Mouse (Mus musculus): ENCODE measurements around the gene Ndel1.
A peak's percentile ranks its signal among the peaks of the same experiment; 100 is the strongest.

Gene Ndel1

DNA sequence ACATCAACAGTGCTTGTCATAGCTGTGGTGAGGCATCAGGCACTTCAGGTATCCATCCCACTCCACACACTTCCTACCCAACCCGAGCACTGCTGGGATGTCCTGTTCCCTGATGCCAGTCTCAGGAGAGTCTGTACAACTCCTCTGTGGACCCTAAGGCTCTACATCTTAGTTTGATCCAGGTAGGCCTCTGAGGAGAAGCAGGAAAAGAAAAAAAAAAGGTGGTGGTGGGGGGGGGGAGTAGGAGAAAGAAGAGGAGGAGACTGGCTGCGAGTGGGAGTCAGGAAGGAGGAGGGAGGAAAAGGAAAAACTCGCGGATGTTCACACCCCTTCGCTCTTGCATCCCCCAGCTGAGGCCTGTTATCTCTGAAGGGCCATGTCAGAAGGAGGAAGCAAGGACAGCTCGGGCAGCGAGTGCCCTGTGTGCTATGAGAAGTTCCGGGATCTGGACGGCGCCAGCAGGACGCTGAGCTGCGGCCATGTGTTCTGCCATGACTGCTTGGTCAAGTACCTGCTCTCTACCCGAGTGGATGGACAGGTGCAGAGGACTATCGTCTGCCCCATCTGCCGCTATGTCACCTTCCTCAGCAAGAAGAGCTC, 20.7 kb upstream of the Ndel1 start:
- no peak for DNase-seq (ENCODE audit: low read depth)

DNA sequence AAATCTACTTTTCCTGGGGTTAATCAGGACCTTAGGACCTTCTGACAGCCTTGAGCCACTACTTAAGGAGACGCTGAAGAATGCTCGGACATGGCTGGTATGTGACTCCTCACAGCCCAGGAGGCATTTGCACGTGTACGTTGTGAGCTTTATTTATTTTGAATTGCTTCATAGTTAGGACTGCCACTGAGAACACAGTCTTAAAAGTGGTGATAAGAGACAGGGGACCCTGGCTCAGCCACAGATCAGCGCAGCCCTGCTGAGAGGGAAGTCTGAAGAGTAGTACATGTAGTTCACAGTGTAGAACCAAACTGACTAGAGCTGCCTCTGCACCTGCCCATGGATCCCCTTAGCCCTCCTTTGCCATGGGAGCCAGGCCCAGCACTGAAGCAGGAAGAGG, 20.2 kb upstream of the Ndel1 start:
- DNase-seq (ENCODE audit: low read depth) = no peak

DNA sequence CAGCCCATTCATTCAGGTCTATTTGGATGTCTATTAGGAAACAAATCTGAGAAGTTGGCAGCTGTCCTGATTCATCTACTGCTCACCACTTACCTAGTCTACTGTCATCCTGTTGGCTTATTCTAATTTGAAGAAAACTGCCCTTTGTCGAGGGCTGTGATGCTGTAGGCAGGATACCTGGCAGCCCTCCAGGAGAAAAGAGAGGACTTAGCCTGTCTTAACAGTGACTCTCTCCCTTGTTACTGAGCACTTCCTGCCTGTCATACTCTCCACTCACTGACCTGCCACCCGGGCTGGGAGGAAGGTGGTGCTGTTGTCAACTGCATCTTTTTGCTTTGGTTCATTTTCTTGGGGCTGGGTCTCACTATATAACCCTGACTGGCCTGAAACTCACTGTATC, 19.0 kb upstream of the Ndel1 start:
- no peak for DNase-seq (ENCODE audit: low read depth)

DNA sequence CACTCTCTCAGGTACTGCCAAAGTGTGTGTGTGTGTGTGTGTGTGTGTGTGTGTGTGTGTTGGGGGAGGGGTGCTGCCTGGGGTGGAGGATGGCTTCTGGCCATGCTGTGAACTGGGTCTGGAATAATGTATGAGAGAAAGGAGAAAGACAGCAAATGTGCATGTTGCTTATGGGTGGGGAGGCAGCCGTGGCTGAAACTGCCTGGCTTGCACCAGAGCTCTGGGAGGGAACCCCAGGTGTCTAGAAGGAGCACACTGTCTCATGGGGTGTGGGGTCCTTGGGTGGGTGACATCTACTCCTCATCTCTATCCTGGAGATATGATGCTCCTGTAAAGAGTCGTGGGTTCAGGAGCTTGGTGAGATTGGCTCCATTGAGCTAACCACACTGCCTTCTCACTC, 17.0 kb upstream of the Ndel1 start:
- no peak for DNase-seq (ENCODE audit: low read depth)

DNA sequence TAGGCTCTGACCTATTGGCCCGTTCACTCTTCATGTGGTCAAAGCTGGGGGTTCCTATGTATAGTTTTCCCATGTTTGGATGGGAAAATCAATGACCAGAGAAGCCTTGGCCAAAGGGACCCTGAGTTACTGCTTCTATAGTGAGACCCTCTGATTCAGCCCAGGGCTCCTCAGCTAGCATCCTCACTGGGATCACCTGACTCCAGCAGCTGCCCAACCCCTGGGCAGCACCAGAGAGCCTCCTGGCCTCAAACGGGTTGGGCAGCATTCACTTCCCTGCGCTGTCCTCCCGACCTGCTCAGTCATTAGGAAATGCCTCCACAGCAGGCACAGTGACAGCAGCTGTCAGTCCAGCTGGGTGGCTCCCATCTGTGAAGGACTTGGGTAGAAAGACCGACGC, 16.6 kb upstream of the Ndel1 start, which contains the start of gene Rnf222:
Rnf222 (plus strand) TSS at position 301 of the 400 bp plus-strand sequence.
- no peak for DNase-seq (ENCODE audit: low read depth)

DNA sequence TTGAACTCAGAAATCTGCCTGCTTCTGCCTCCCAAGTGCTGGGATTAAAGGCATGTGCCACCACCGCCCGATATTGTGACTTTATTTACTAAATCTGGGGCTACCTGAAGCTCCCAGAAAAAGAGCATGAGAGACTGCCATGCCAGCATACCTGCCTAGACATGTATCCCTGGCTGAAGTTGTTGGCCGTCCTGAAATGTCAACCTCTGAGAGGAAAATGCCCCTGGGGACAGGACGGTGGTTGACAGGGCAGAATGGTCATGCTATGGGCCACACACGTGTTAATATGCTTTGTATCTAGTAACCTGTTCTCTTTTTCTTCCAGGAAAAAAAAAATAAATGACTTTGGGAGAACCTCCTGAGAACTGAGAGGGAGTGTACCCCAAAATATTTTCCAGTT, 14.4 kb upstream of the Ndel1 start:
- no peak for DNase-seq (ENCODE audit: low read depth)

DNA sequence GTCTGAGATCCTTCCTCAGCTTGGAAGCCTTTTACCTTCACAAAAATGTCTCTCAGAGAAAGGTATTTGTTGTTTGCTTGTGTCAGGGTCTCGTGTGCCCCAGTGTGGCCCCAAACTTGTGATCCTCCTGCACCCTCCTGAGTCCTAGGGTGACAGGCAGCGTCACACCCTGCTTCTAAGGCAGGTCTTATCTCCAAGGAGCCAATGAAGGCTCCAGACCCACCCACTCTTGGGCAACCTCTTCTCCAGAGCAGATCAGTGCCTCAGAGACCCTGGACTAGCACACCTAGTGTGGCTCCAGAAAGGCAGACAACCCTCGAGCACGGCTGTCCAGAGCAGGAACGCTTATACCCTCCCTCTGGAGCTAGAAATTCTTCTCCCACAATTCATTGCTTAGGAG, 12.7 kb upstream of the Ndel1 start:
- no peak for DNase-seq (ENCODE audit: low read depth)

DNA sequence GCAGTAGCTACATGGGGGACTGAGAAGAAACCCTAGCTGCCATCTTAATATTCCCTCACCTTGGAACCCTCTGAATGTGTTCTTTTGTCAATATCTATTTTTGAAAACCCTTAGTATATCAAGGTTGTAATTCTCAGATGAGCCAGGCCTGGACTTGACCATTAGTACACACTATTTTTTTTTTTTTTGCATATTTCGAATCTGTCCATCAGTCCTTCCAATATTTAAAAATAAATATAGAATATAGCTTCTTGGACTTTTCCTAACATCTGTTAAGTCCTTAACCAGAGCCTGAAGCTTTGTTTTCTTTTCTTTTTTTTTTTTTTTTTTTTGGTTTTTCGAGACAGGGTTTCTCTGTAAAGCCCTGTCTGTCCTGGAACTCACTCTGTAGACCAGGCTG, 12.2 kb upstream of the Ndel1 start:
- DNase-seq (ENCODE audit: low read depth) = no peak

DNA sequence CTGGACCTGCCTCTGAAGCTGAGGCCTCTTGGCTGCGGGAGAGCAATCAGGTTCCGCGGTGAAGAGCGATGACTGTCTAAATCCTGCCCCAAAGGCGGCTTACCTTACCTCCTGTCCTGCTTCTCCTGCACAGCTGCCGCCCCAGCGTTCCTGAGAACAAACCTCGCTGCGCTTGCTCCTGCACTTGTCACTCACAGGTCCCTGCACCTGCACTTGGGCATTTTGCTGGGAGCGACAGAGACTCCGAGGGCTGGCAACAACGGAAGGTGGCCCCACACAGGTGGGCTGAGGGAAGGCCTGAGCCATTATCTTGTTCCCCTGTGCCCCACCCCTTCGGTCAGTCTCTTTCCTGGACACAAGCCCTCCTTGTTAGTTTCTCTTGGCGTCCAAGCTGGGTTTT, 10.4 kb upstream of the Ndel1 start:
- DNase-seq (ENCODE audit: low read depth) = no peak

DNA sequence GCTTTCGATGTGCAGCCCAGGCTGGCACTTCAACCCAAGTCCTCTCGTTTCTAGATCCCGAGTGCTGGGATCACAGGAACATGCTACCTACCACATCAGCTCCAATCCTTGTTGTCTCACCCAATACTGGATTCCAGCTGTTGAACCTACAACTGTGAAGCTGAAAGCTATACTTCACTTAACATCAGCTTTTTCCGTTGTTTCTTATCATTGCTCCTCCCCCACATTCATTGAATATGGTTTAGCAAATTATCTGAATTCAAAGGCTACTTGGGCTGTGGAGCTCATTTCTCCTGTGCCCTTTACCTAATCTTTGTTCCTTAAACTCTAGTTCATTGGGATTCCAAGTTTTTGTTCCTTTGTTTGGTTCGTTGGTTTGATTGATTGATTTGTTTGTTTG, 7.2 kb upstream of the Ndel1 start:
- DNase-seq (ENCODE audit: low read depth) = no peak

DNA sequence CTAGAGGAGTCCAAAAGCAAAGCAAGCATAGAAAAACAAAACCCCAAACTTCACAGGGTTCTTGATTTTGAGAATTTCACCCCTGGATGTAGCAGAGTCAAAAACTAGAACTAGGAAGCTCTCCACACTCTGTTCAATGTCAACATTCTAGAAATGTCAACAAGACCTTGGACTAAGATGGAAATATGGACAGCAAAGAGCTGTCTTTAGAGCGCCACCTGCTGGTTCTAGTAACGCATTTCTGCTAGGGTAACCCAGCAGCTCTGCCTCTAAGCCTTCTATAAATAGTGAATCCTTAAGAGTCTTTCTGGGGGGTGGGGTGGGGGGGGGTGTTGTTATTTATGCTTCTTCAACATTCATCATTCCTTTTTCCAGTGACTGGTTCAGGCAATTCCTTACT, 3.2 kb upstream of the Ndel1 start:
- DNase-seq (ENCODE audit: low read depth) = peak; percentile 64

DNA sequence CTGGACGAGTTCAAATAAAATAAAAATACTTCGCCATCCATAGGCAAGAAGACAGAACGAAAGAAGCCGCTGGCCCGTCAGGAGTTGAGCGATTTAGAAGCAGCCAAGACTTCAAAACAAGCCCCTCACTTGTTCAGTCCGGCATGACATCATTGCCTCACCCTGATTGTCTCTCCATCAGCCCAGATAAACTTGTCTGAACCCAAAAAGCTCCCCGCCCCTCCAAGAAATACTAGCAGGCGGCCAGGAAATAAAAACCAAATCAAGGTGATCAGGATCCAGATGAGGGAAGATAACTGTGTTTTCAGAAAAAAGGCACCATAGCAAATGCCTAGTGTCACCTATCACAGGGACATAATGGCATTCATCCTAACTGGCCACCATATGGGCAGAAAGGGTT, 381 bp downstream of the Ndel1 start:
- DNase-seq (ENCODE audit: low read depth) = no peak

DNA sequence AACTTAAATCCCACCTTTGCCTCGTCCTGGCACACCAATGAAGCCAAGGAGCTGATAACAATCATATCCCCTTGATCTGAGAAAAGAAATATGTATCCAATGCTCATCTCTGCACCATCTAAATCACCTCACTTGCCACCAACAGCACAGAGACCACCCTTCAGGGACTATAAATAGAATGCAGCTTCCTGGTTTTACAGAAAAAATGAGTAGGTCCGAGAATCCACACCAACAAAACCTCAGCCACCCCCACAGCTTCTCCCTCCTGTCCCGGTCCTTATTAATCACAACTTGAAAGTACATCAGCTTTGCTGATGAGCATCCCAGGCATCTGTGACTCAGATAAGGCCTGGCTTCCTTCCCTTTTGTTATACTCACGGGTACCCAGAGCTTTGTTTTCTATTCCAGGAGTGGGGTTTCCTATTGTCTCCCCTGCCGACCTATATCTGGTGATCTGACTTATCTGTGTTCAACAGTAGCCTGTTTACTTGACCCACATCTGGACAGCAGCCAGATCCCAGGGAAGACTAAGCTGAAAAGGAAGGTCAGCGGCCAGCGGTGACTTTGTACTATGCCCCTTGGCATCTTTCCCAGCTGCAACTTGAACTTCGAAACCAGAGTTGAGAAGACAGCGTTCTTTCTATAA, 7.0 kb downstream of the Ndel1 start:
- no peak for DNase-seq (ENCODE audit: low read depth)

DNA sequence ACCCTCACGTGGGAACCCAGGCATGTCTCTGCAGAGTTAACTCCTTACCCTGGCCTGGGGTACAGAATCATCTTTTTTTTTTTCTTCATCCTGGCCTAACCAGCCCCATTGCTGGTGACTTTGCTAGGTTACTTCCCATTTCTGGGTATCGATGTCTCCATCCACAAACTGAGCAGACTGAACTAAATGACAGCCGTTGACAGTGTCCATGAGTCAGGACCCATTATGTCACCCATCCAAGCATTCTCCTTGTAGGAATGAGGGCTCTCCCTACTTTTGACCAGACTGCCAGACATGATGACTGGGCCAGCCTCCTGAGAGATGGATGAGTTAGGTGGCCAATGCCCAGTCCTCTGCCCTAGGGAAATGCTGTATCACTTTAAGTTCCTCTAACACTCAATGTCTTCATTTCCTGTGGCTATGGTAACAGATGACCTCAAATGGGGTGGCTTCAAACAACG, 8.0 kb downstream of the Ndel1 start:
- peak; percentile 48 for DNase-seq (ENCODE audit: low read depth)

DNA sequence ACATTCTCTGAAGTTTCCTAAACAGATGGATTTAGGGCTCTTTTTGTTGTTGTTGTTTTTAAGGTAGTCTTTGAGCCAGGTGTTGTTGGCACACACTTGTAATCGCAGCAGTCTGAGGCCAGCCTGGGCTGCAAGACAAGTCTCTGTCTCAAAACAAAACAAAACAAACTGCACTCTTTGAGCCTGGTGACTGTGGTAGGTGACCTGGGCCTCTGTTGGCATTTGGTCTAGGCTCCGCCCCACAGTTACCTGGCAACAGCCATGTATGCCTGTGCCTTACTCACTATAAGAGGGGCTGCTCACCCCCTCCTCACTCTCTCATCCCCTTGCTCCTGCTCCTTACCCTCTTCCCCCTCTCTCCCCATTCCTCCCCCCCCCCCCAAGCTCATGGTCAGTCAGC, 9.4 kb downstream of the Ndel1 start:
- no peak for DNase-seq (ENCODE audit: low read depth)

DNA sequence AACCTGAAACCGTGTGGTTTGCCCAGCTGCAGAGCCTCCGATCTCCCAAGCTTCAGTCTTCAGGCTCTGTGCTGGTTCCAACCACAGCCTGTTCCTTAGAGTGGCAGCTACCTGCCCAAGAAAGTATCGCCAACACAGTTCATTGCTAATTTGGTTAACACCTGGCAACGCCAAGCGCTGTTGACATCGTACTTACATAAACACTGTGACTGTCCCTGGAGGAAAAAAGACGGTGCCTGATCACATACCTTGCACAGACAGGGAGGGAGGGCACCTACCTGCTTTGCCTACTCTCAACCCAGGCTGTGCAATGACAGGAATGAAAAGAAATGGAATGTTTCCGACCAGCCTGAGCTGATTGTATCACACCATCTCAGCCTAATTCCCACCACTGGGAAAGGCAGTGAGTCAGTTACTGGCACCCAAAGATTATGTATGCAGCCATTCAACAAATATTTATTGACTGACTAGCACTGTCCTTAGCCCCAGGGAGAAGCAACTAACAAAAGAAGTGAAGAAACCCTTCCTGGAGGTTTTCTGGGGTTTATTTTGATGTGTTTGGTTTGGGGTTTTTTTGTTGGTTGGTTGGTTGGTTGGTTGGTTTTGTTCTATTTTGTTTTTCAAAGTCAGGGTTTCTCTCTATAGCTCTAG, 11.6 kb downstream of the Ndel1 start:
- no peak for DNase-seq (ENCODE audit: low read depth)

DNA sequence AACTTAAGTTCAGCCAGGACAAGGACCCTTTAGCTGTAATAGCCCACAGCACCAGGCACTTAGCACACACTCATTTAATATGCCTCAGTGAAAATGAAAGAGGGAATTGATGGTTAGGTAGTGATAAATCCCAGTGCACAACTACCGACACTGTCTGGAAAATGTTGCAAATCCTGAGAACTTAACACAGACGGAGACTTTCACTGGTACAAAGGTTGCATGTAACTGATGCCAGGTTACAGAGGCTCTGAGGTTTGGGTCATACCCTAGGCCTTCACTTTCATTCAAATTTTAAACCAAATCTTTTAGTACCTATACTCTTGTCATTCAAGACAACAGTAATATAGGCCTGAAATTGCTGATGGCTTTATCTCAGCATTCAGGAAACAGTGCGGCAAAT, 14.3 kb downstream of the Ndel1 start:
- DNase-seq (ENCODE audit: low read depth) = no peak

DNA sequence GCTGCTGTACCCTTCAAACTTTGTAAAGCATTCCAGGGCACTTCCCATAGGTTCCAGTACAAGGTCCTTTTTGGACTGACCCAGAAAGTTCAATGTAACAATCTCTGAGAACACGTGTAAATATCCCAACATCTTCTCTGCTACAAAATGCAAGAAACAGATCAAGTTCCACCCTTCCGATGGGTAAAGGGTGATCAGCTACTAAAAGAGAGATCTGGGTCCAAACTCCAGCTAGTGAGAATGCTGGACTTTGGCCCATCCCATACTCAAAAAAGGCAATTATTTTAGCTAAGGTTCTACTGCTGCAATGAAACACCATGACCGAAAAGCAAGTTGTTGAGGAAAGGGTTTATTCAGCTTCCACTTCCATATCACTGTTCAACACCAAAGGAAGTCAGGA, 17.0 kb downstream of the Ndel1 start:
- no peak for DNase-seq (ENCODE audit: low read depth)

DNA sequence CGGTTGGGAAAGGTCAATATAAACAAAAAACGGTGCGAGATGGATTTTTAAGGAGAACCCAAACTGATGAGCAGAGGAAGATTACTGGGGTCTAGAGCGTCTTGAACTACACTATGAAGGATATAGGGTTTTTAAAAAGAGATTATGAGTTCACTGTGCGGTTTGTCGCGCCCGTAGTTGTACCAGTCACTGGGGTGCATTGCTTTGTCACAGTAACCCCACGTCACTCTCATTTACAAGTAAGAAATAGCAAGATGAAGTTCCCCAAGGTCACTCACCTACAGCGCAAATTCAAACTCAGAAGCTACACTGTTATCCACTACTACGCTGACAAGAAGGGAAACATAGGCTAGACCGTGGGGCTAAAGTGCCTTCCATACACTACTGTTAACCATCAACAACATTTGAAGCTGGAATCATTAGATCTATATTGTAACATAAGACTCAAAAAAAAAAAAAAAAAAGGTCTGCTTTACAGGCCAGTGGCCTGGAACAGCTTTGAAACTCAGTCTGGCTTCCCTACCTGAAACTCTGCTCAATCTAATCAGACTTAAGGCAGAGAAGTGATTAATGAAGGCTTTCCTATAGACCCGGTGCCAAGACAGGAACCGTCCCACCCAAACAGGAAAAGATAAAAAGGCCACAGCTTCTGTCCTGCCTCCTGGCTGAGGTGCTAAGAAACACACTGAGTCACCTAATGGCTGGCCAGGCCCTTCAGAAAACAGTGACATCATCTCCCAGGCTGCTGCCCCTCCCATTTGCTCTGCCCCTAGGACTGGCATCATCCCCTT, 17.9 kb downstream of the Ndel1 start:
- DNase-seq (ENCODE audit: low read depth) = peak; percentile 70

DNA sequence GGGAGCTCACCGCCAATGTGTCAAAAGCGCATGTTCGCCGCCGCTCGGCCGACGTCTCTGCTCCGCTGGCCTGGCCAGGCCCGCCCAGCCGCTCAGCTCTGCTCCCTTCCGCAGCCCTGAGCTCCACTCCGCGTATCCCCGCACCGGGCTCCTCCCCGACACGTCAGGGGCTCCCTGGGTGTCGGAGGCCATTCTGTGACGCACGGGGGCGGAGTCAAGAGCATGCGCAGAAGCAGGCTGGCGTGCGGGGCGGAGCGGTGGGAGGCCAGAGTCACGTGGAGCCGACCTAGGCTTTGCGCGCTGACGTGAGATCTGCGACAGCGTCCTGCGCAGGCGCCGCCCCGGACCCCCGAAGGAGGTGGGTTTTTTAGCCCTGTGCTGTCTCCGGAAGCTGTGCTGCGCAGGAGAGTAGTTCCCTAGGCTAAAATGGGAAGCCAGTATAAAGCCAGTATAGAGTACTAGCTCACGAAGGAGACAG, 18.7 kb downstream of the Ndel1 start:
- peak; percentile 99 for DNase-seq (ENCODE audit: low read depth)

DNA sequence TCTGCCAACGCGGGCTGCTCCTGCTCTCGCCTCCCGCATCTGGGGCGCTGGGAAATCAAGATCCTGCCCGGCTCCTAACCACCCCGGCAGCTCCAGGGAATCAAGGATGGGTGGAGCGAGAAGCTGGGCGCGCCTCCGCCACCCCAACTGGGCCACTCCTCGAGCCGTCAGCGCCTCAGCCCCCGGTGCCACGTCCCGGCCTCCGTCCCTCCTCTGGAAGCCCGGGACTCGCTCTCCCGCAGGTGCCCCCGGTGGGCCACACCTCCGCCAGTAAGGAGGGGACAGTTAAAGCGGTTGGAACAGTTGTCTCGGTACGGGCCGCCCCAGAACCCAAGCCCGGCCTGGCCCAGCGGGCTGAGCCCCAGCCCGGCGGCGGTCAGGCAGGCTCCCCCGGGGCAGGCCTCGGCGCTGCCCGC, 19.2 kb downstream of the Ndel1 start:
- no peak for DNase-seq (ENCODE audit: low read depth)

DNA sequence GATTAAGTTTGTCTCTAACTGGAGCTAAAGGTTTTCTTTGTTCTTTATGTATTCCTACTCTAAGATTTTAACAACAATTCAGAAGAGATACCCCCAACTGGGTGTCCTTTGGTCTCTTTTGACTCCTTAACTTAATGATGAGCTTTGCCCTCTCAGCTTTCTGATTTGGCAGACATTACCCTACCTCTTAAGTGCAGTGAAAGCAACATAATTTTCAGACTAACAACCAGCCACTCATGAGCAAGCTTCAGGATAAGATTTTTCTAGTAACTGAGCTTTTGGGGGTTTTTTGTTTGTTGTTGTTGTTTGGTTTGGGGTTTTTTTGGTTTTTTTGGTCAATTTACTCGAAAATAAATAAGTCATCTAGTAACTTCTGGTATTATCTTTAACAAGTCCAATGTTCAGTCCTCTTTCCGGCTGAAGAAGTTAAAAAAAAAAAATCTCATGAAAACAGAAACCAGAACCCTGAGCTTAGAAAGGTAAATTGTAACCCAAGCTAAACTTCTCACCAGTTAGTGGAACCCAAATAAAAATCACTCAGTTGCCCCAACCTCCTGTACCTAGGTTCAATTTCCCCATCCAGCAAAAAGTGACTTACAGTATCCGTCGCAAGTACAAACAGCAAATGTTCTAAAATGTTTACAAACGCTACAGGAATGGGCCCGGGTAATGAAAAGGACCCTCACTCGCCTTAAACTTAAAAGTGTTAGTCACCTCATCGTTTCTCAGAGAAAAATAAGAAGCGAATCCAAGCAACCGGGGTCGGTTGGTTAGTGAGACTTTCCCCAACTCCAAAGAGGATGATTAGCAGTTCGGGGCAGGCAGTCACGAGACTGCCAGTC, 19.8 kb downstream of the Ndel1 start:
- no peak for DNase-seq (ENCODE audit: low read depth)

Measured in c-Kit-positive CD71-negative TER-119-negative erythroid progenitor cells, embryonic 14.5 days (primary cell).